Mouse (Mus musculus): Measurements from ENCODE around the gene Gm49369.
"Not testable (repeated sequence)": the region's sequence is repeated elsewhere in the genome, so short reads cannot be mapped to it uniquely, and the experiment has no call there.

The Gm49369 gene

DNA sequence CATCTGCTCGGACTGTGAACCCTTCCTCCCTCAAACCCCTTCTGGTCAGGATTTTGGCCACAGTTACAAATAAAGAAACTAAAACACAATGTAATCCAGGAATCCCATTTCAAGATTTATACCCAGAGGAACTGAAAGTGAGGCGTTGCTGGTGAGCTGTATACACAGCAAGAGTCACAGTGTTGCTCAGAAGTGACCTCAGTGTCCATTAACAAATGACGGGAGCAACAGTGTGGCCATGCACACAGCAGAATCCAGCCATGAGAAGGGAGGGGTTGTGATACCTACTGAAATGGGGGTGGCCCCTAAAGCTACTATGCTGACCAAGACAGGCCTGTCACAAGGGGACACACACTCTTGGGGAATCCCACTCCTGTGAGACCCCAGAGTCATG is 40.2 kb downstream of the Gm49369 start:
- in situ Hi-C loops (cut with MboI; ENCODE audit: low pct_unique_long_range_greater_than_20kb in 1 of 2, low sequenced_read_pairs in 2 of 2, unreplicated experiment in 1 of 2): loop anchor here in 1 of 2 experiments (25.0 kb wide), 1 partner anchor 345 kb away; no protein-coding TSS in a partner anchor

DNA sequence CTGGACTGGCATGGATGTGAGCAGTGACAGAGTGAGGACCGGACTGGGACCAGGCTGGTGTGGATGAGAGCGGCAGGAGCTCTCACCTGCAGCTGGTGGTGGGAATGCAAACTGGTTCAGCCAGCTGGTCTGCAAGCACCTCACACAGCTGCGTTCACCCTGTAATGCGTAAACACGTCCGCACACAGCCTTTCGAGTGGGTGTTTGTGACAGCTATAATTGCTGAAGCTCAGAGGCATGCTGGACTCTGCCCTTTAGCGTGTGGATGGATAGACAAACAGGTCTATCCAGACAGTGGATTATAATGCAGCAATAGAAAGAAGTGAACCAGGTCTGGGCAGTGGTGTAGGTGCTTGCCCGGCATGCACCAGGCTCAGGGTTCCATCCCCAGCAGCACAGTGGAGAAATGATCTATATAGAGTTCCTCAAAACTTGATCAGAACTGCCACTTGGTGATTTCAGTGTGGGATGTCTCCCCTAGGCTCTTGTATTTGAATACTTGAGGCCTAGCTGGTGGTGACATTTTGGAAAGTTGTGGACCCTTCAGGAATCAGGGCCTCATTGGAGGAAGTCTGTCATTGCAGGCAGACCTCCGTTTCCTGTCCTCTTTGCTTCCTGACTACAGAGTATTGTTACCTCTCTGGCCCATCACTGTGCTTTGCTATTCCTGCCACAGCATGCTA is 40.8 kb downstream of the Gm49369 start:
- in situ Hi-C loops (cut with MboI; ENCODE audit: low pct_unique_long_range_greater_than_20kb in 1 of 2, low sequenced_read_pairs in 2 of 2, unreplicated experiment in 1 of 2): loop anchor here in 1 of 2 experiments (25.0 kb wide), 1 partner anchor 346 kb away; no protein-coding TSS in a partner anchor

DNA sequence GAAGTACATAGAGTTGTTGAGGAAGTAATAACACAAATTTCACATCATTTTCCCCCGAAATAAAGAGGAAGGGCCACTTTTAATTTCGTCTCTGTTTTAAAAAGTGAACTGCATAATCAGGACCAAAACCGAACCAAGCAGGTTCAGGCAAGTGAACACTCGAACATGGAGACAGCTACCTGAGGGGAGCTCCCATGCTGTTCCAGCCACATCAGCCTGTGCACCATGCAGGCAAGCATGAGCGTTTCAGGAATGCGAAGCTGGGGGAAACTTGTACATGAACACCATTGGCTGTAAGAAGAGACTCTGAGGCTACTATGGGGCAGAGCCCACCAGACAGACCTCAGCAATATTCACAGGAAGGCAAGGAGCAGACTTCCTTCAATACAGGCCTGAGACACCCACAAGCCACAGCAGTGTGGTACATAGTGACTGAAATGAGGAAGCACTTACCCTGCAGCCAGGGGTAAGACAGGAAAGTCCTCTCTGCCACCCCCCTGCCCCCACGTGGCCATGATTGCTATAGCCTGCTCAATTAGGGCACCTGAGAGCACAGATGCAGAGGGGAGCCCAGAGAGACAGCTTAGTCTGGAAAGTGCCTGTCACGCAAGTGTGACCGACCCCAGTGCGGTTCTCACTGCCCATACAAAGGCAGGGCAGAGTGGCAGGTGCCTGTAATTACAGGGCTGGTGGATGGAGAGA is 42.0 kb downstream of the Gm49369 start:
- in situ Hi-C loops (cut with MboI; ENCODE audit: low pct_unique_long_range_greater_than_20kb in 1 of 2, low sequenced_read_pairs in 2 of 2, unreplicated experiment in 1 of 2): loop anchor here in 1 of 2 experiments (25.0 kb wide), 1 partner anchor 347 kb away; no protein-coding TSS in a partner anchor

DNA sequence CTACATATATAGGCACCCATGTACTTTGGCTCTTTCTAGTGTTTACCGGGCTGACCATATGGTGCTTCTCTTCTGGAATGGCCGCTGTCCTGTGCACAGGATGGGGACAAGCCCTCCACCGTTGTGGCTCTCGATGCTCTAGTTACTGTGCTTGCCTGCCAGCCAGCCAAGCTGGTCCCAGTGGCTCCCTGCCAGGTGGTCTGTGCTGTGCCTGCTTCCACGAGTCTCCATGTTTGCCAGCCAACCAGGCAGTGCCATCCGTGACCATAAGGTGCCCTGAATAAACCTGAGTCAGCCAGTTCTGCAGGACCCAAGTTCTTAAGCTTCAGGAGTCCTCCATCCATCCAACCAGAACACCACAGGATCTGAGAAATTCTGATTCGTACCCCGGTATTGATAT is 47.3 kb downstream of the Gm49369 start:
- in situ Hi-C loops (cut with MboI; ENCODE audit: low pct_unique_long_range_greater_than_20kb in 1 of 2, low sequenced_read_pairs in 2 of 2, unreplicated experiment in 1 of 2): loop anchor here (10.0 to 25.0 kb wide), 4 partner anchors 100 to 352 kb away; partner anchors contain the start of gene Syt8 (in 2 of the 2)

DNA sequence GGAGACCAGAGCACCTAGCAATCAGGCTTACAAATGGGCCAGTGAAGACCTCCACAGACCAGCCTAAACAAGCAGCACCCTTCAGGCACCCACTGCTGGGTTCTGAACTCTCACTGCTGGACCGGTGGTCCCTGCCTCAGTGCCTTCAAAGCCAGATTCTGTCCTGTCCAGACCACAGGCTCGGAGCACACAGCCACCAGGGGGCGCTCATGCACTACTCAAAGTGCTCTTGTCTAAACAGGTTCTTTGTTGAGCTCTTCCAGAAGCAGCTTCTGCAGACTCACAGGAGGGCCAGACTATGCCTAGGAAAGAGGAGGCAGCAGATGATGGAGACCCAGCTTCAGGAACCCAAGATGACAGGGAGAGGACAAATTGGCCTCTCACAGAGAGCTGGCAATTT is 48.2 kb downstream of the Gm49369 start:
- in situ Hi-C loops (cut with MboI; ENCODE audit: low pct_unique_long_range_greater_than_20kb in 1 of 2, low sequenced_read_pairs in 2 of 2, unreplicated experiment in 1 of 2): loop anchor here (10.0 to 25.0 kb wide), 4 partner anchors 101 to 353 kb away; partner anchors contain the start of gene Syt8 (in 2 of the 2)

DNA sequence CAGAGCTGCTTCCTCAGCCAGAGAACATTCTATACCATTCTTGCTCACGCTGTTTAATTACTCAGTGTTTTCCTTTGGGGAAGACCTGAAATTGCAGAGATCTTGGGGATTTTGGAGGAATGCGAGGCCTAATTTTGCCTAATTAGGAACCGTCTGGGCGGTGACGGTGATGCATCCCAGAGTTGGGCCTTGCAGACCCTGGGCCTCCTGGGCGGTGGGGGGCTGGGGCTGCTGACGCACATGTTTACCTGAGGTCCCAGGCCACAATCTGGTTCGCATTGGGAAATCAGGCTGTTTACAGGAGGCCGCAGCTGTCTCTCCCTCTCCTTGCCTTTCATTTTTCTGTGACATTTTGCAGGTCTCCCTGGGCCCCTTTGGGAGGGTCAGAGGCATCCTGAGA is 49.7 kb downstream of the Gm49369 start:
- in situ Hi-C loops (cut with MboI; ENCODE audit: low pct_unique_long_range_greater_than_20kb in 1 of 2, low sequenced_read_pairs in 2 of 2, unreplicated experiment in 1 of 2): loop anchor here (10.0 to 25.0 kb wide), 4 partner anchors 102 to 355 kb away; partner anchors contain the start of gene Syt8 (in 2 of the 2)

DNA sequence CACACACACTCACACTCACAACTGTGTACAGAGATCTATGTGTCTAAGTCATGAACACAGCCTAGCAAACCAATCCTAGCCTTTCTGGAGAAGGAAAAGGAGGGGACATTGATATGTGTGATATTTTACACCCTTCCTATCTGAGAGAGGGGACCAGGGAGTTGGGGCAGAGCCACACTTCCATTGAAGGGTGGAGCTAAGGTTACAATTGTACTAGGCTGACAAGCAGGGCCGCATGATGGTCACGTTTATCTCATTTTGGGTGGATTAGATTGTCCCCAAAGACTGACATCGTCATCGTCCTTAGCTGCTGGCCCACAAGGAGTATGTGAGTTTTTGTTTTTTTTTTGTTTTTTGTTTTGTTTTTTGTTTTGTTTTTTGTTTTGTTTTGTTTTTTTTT is 51.2 kb downstream of the Gm49369 start:
- in situ Hi-C loops (cut with MboI; ENCODE audit: low pct_unique_long_range_greater_than_20kb in 1 of 2, low sequenced_read_pairs in 2 of 2, unreplicated experiment in 1 of 2): loop anchor here (10.0 to 25.0 kb wide), 4 partner anchors 104 to 356 kb away; partner anchors contain the start of gene Syt8 (in 2 of the 2)

DNA sequence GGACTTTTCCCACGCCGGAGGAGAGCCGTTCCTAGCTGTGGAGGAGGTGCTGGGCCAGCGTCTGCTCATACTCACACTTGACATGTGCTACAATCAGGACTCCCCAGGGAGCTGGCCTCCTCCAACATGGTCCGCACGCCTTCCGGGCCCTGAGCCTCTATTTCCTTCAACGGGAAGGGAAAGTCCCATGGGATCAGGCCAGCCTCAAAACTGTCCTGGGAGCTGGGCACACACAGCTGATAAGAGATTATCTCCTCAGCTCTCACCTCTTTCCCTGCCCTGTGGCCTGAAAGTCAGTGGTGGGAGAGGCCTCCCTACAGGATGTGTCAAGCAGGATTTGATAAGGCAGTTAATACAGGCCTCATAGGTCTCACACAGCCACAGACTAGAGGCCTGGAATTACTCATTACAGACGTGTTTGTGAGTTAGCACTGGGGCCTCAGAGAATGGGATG is 52.2 kb downstream of the Gm49369 start:
- in situ Hi-C loops (cut with MboI; ENCODE audit: low pct_unique_long_range_greater_than_20kb in 1 of 2, low sequenced_read_pairs in 2 of 2, unreplicated experiment in 1 of 2): loop anchor here (10.0 to 25.0 kb wide), 4 partner anchors 105 to 357 kb away; partner anchors contain the start of gene Syt8 (in 2 of the 2)

DNA sequence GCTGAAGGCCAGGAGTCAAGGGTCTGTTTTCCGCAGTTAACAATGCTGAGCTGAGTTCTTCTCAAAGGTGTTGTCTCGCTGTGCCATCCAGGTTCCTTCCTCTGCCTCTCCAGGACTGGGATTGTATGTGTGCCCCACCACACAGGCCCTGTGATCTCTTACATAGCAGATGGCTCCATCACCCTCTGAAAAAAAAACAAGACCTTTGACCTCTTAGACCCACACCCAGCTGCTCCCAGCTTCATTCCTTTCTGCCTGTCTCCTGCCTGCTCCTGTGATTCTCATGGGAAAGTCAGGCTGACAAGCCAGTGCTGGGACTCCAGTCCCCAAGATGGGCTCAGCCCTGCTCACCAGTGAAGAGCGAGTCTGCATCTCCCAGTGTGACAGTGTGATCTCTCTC is 54.0 kb downstream of the Gm49369 start:
- in situ Hi-C loops (cut with MboI; ENCODE audit: low pct_unique_long_range_greater_than_20kb in 1 of 2, low sequenced_read_pairs in 2 of 2, unreplicated experiment in 1 of 2): loop anchor here in 1 of 2 experiments (25.0 kb wide), 1 partner anchor 359 kb away; no protein-coding TSS in a partner anchor

DNA sequence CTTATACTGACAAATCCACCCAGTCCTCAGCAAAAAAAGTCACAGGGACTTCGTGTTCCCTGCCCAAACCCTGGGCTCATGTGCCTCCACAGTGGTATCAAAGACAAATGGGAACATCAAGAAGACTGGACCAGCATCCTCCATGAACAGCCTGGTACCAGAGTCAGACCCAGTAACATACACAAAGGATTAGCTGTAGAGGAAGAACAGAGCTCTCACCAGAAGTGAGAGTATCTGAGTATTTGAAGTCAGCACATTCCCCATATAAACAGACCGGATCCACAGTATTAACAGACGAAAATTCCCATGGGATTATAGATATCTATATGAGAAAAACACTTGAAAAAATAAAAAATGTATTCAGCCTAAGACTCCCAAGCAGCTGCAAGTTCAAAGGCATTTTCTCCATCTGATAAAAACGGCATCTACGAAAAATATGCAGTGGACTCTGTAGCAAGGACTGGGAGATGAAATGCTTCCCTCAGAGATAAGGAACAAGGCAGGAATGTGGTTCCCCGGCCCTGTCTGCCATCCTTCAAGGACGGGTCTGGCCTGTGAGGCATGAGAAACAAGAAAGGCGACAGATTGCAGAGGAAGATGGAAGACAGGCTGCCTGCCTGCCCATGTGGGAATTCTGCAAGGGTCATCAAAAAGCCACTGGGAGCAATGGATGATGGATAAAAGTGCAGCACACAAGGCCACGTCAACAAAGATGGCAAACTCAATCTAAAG is 55.6 kb downstream of the Gm49369 start:
- in situ Hi-C loops (cut with MboI; ENCODE audit: low pct_unique_long_range_greater_than_20kb in 1 of 2, low sequenced_read_pairs in 2 of 2, unreplicated experiment in 1 of 2): loop anchor here in 1 of 2 experiments (25.0 kb wide), 1 partner anchor 360 kb away; no protein-coding TSS in a partner anchor

DNA sequence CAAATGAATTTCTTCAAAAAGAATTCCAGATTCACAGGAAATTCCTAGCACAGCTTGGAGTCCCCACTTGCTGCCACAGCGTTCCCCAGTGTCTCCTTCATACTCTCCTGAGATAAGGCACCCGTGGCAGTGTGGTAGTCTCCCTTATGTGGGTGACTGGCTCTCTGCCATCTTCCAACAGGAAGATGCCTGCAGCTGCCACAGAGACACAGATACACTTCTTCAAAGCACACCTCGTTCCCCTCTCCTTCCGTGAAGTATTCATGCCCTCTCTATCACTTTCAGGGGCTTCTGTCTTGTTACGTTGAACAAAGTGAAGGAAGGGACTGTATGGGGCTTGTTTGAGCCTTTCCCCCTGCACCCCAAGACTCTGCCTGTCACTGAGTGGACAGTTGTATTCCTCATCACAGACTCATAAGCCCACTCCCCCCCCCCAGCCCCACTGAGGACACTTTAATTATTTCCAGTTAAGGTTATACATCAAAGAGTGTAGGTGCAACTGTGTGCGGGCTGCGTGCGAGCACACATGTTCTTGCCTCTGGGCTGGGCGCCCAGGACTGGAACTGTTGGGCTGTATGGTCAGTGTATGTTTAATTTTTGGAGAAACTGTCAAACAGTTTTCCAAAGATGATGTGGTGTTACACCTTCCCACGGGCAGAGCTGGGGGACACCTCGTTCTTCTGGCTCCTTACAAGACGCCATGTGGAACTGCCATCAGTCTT is 58.9 kb downstream of the Gm49369 start:
- in situ Hi-C loops (cut with MboI; ENCODE audit: low pct_unique_long_range_greater_than_20kb in 1 of 2, low sequenced_read_pairs in 2 of 2, unreplicated experiment in 1 of 2): no loop called here

DNA sequence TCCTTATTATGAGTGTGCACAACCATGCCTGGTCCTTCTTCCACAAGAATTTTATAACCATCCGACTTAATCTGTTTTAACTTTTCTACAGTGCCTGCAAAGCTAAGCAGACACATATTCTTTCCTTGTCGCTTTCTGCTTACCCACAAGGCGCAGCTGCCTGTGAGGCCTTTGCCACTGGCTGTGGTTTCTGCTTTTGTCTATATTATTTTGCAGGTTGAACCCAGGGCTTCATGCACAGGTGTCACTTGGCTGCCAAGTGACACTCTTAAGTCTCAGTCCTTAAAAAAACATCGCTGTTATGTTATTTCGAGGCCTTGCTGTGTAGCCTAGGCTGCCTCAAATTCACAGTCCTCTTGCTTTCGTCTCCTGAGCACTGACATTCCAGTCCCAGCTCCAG is 59.8 kb downstream of the Gm49369 start:
- in situ Hi-C loops (cut with MboI; ENCODE audit: low pct_unique_long_range_greater_than_20kb in 1 of 2, low sequenced_read_pairs in 2 of 2, unreplicated experiment in 1 of 2): no loop called here

DNA sequence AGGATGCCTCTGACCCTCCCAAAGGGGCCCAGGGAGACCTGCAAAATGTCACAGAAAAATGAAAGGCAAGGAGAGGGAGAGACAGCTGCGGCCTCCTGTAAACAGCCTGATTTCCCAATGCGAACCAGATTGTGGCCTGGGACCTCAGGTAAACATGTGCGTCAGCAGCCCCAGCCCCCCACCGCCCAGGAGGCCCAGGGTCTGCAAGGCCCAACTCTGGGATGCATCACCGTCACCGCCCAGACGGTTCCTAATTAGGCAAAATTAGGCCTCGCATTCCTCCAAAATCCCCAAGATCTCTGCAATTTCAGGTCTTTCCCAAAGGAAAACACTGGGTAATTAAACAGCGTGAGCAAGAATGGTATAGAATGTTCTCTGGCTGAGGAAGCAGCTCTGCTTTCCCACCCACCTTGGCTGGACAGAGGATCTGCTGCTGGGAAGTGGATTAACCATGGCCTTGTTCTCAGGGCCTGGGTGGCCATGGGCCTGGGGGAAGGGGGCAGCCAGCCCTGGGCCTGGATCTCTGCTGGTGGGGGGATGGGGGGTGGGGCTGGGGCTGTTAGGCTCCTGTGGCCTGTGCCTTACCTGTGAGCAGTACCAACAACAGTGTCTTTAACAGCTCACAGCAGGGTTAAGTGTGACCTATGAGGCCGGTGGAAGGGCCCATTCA is 60.7 kb downstream of the Gm49369 start:
- in situ Hi-C loops (cut with MboI; ENCODE audit: low pct_unique_long_range_greater_than_20kb in 1 of 2, low sequenced_read_pairs in 2 of 2, unreplicated experiment in 1 of 2): not testable (repeated sequence)
